Mouse (Mus musculus) heart, postnatal 14 days (tissue): ENCODE measurements at regions not wholly inside any gene's neighbourhood (a gene's known extent, or its start where the extent isn't known, plus 50 kb on each side); places are given as distances from the start of the nearest gene placed in this dataset.

Experiments used
- DNase-seq, 2 experiments: peaks; one replicate each; pipeline ENCODE4 v3.0.0; 2021 to 2022
- intact Hi-C: fragments of 180-260 bp; cut with DNase I; formaldehyde crosslinking; loops from one replicate; pipeline ENCODE4 v1.15.1; 2025

DNA sequence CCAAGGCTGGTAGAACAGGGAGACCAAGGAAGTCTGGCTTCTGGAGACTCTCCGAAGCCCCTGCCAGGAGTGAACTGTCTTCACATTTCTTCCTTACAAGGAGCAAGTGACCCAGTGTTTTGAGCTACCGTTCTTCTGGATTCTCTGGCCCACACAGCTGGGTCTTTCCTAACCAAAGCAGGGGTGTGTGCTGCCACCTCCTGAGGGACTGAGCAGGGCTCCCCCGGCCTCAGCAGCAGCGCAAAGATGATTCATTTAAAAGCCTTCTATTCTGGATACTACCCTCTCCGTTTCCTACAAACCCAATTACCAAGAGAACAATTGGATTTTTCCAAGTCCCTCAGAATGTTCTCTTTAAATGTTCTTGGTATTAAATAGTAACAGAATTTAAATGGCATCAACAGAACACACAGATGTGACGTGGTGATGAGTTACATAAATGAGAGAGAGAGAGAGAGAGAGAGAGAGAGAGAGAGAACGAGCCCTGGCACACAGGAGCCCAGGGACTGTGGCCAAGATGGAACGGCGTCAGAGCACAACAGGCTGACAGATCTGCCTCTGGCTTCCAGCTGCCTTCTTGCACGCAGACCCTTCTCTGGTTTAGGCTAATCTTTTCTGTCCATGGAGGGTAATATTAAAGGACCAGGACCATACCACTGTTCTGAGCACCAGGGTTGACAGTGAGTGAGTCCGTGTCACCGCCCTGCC, 191.6 kb downstream of the Agtpbp1 start:
- intact Hi-C loops, result no loop called here
- peak; percentile 42 to 51 for DNase-seq

DNA sequence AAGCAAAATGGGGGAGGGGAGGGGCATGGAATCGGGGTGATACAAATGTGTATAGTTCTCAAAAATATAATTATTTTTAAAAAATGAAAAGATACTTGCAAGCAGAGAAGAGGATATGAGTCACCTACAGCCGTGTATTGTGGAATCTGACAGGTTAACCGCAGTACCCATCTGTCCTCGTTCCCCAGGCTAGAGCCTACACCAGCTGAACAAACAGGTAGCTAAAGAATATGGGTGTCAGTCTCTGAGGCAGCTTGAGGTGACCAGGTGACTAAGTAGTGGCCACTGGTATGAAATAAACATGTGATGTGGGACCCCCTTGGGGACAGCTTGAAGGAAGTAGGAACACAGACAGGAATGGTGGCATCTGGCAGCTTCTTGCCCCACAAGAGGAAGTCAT, 192.2 kb downstream of the Agtpbp1 start:
- intact Hi-C loops, result no loop called here
- DNase-seq, result no peak

DNA sequence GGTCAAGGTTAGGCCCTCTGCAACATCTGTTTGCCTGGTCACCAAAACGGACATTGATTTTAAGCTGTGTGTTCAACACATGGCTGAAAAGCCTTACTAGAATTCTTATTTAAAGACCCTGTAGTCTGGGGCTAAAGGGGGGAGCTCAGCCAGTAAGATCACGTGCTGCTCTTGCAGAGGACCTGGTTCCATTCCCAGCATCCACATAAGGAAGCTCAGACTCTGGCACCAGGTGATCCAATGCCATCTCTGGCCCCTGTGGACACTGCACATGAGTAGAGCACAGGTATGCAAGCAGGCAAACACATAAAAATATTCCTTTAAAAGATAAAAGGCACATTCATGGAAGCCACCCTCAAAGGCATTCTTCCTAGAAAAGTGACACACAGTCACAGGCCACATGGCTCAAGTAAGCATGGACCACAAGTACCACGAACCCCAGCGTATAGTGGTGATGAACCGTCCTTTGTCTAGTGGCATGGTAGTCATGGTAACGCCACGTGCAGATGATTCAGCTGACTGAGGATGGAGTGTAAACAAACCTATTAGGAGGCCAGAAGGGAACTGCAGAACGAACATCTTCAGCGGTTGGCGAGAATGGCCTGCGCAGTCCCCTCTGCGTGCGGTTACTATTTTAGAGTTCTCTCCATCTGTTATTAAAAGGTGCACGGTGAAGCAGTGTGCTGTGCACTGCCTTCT, 197.3 kb downstream of the Agtpbp1 start:
- no peak for DNase-seq
- intact Hi-C loops, result no loop called here

DNA sequence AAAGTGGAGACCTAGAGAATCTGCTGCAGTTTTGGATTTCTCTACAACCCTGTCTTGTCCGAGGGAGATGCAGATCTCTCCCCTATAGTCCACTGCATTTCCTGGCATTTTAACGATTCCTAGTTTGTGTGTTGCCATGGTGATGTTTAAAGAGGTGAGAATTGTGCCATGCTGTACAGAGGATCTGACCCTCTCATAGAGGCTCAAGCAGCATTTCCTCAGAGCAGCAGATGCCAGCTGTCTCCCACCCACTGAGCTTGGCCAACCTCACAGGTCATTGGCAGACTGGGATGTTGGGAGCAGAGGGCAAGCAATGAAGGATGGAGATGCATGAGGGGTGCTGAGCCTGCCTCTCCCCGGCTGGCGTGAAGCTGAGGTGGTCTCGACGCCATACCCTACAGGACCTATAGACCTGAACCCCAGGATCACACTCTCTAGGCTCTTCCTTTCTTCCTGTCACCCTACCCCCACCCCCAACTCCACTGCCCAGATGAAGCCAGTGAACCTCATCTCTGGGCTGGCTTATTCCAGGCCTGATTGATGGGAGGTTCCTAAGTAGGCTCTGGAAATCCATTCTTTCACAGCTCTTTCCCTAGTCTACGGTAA, 198.0 kb downstream of the Agtpbp1 start:
- intact Hi-C loops, result no loop called here
- no peak for DNase-seq

DNA sequence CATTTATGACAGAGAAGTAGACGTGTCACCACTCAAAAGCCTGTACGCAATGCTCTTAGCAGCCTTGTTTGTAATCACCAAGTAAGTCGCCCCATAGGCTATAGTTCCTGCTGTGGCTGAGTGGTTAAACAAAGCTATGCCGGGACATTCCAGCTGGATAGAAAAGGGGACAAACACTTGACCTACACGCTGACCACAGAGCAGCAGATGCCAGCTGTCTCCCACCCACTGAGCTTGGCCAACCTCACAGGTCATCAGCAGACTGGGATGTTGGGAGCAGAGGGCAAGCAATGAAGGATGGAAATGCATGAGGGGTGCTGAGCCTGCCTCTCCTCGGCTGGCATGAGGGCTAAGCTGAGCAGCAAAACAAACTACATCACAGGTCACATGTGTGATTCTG, 199.2 kb downstream of the Agtpbp1 start:
- intact Hi-C loops, result no loop called here
- no peak for DNase-seq

DNA sequence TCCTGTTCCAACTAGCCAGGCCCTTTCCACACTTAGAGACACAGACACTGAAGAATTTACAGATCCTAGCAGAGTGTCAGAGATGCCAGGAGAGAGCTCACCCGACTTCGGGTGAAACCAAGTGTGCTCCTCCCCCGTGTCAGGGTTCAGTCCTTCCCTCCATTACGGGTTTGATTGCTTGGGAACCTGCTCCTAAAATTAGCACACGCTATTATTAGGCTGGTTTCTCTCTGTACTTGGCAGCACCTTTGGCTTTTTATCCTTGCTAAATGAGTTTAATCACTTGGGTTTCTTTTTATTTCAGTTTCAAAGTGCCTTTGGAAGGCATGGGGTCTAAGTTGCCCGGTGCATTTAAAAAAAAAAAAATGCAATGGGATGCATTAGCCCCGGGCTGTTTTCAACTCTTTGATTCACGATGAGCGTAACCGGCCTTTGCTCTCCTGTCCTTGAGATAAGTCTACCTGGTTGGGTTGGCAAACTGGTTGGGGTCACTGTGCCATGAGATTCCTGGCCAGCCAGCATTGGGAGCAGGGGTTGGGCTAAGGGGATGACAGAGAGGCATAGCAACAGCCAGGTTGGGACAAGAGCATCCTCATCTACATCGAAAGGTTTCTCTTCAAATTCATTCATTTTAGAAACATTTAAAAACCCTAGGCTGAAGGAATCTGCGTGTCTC, 214.7 kb downstream of the Agtpbp1 start:
- intact Hi-C loops, result no loop called here
- DNase-seq, result peak; percentile 25 to 46

DNA sequence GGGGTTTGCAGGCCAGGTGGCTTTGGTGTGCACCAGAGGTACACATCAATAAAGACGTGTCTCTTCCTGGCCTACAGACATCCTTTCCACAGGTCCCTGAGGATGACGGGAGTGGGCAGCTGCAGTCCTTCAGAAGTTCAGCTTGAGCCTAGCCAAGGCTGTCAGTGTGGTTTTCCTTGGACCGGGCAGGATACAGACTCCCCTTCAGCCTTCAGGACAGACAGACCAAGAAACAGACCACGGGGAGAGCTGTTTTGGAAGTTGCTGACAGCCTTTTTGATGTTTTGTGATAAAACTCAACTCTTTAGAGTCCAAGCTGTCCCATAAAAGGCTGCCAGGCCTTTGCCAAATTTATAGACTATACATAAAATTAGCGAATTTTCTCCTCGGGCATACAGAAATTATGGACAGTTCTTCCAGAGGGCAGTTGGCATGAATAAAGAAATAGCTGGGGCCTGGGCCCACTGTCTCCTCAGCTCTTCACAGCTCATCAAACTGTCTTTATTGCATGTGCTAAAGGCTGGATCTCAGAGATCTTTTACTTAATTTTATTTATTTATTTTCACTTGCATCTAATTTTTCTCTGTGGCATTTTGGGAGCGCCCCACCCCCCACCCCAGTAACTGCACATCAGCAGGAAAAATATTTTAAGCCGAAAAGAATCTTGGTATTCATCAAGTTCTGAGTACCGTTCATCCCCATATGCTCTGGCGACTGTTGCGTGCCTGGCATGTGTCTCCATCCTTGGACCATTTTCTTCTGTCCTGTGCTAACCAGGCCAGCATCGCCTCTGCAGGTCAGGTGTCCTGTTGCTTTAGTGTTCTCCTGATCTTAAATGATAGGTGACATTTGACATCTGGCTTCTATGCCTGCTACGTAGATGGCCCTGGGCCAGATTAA, 216.2 kb downstream of the Agtpbp1 start:
- DNase-seq, result no peak
- intact Hi-C loops, result loop anchor here (5.0 kb wide), 2 partner anchors 561 to 731 kb away; partner anchors contain the start of gene Ntrk2

DNA sequence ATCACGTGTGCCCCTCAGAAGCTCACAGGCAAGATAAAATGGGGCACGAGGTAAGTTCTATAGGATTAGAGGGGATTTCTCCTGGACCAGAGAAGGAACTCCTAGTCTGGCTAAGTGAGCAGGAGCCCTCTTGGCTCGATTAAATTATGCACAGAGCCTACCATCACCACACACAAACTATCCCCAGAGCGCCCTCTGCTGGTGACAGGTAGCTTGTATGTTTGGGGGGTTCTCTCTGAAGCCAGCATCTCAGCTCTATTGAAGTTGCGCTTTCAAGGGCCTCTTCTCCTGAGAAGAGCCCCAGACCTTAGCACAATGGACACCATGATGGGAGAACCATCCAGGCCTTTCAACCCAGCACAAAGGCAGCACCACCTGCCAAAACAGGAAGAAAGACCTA, 219.6 kb downstream of the Agtpbp1 start:
- intact Hi-C loops, result loop anchor here (5.0 kb wide), 2 partner anchors 558 to 728 kb away; partner anchors contain the start of gene Ntrk2
- DNase-seq, result peak; percentile 75 to 85

DNA sequence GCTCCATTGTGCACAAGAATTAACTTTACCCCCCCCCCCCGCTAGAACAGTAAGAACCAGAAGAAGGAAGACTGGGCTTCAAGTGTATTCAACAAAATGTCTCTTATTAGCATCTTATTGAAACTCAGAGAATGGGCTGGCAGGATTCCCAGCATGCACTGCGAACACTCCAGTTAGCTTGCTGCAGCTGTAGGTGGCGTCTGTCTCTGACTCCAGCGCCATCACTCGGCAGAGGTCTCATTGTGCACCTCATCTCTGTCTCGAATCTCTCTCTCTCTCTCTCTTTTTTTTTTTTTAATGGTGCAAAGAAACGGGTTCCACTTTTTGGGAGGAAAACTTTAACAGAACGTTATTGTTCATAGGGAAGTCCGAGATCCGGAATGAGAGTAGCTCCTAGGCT, 221.6 kb downstream of the Agtpbp1 start:
- intact Hi-C loops, result no loop called here

DNA sequence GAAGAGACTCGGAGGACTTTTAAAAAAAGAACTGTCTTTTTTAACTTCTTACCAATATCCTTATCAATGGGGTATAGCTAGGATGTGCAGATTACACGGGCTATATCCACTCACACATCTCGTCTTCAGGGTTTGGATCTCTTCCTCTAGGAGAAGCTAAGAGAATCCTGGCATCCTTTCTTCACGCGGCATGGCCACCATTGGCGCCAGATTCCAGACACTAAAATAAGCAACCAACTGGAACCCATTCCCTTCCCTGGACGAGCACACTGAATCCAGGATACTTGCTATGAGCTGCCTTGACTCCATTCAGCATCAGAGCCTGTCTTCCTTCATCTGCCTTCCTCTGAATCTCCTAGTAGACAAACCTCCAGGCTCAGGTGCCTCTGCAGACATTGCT, 223.7 kb downstream of the Agtpbp1 start:
- DNase-seq, result no peak

More for the DNA sequence above, 221.6 kb downstream of the Agtpbp1 start:
- no peak for DNase-seq

DNA sequence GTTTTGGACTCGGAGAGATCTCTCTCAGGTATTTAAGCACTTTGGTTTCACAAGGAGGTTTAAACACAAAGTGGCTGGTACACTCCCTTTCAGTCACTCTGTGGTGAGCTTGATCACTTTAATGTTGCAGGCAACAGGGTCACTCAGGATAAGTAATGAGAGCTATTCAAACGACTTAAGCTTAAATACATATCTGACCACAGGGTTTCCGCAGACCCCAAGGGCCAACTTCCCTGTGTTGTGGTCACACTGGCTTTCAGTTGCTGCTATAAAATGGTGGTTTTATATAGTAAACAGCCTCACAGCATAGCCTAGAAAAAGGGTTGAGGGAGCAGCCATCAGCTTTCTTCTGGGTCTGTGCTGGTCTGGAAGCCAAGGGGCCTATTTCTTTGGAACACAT, 225.0 kb downstream of the Agtpbp1 start:
- intact Hi-C loops, result no loop called here

More for the DNA sequence above, 223.7 kb downstream of the Agtpbp1 start:
- intact Hi-C loops, result no loop called here

DNA sequence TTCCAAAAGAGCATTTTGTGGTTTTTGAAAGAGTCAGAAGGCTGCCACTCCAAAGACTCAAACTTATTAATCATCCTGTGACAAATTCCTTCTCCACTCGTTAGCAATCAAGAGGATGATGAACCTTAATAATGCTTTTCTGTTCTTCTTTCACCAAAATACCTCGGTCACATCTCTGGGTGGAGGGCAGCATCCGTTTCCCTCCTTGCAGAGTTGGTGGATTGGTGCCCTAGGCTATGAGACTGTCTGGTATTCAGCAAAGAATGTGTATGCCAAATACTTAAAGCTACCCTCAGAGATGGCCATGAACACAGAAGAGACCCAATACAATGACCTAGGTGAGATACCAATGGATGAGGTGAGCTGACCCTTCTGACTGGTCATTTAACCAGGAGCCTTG, 226.6 kb downstream of the Agtpbp1 start:
- DNase-seq, result no peak
- intact Hi-C loops, result no loop called here

More for the DNA sequence above, 225.0 kb downstream of the Agtpbp1 start:
- no peak for DNase-seq

DNA sequence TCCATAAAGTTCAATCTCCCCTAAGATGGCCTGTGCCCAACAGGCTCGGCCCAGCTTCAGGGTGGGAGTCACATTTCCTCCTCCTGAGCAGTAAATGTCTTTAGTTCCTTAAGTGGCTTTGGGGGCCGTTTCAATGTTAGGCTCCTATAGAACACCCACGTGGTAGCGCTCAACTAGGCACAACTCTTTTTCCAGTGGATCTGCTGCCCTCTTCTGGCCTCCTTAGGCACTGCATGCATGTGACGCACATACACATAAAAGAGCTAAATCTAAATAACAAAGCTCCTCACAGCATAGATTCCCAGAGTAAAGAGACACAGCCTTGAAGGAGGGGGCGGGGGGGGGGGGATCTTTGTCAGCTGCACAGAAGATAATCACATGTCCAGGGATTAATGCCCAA, 233.6 kb downstream of the Agtpbp1 start:
- intact Hi-C loops, result loop anchor here (5.0 kb wide), 1 partner anchor 544 kb away; the partner anchor contains the start of gene Ntrk2

DNA sequence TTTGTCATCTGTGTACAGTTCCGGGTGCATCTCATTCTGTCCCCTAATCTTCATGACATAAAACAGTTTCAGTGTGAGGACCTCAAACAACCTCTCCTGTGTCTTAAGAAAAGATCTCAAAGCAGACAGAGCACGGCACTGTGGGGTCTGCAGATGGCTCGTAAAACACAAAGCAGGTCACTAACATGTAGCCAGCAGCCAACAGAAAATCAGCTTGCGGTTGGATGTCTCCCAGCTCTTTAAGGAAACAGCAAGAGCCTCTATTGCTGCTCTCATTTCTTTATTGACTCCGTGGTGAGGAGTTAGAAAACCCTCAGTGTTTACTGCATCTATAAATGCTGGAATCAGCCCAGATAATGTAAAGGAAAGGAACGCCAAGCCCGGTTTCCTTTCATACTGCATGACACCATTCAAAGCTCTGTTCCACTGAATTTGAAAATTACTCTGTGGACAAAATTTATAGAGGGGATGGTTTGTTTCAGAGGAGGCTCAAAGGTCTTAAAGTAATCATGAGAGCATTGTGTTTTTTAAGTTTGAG, 234.3 kb downstream of the Agtpbp1 start:
- intact Hi-C loops, result loop anchor here (5.0 kb wide), 1 partner anchor 543 kb away; the partner anchor contains the start of gene Ntrk2

More for the DNA sequence above, 233.6 kb downstream of the Agtpbp1 start:
- no peak for DNase-seq

DNA sequence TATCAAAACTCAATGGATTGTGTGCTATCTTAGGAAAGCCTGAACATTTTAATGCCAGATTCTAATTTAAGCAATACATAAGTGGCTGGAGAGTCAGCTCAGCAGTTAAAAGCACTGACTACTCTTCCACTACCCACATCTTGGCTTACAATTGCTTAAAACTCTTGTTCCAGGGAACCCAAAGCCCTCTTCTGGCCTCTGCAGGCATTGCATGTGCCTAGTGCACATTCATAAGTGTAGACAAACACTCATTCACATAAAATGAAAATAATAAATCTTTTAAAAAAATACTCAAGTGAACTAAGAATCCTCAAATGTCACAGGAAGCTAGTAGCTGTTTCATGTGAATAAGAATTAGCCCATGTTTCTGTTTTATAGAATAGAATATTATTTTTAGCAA, 236.5 kb downstream of the Agtpbp1 start:
- no peak for DNase-seq
- intact Hi-C loops, result no loop called here

More for the DNA sequence above, 234.3 kb downstream of the Agtpbp1 start:
- DNase-seq, result no peak

DNA sequence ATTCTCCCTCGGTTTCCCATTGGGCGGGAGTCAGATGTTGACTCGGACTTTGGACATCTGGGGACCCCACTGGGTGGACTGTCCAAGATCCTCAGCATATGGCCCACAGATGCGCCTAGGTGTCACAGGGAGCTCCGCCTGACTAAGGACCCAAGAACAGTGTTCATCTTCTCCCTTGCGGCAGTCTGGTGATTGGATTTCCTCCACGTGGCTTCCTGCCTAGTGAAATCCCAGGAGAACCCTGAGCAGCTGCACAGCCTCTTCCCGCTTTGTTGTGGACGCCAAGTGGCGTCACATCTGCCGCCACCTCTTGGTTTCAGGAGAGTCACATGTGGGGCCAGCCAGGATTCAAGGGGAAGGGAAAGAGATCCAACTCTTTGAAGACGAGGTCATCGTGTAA, 243.2 kb downstream of the Agtpbp1 start:
- intact Hi-C loops, result no loop called here
- peak; percentile 36 to 65 for DNase-seq

DNA sequence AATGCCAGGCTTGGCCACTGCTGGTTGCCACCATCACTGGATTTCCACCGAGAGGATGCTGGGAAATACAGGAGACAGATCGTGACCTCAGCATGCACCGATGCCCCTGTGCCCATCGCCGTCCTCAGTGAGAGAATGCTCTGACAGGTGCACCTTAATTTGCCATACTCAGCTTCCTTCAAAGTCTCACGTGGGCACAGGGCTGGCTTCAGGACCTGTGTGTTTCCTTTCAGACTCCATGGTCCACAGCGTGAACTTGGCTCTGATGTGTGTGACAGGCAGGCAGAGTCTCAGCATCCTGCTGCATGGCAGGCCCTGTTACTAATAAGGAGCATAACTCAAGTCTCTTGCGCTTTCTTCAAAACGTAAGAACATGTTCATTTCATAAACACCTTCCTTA, 246.6 kb downstream of the Agtpbp1 start:
- no peak for DNase-seq
- intact Hi-C loops, result no loop called here

DNA sequence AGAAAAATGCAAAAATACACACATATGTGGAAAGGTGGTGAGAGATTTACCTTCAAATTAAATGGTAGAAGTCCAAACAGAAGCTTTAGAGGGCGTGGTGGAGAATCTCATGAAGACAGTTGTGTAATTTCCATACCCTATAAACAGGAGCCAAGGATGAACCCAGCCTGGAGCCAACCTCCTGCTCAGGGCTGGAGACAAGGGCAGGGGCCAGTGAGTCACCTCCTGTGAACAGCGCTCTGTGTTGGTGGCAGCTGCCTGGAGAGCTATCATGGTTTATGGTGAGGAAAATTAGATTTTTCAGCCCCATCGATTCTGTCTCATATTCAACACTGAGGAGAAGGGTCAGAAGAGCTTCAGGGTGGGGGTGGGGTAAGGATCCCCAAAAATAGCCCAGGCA, 261.1 kb downstream of the Agtpbp1 start:
- intact Hi-C loops, result no loop called here
- no peak for DNase-seq

DNA sequence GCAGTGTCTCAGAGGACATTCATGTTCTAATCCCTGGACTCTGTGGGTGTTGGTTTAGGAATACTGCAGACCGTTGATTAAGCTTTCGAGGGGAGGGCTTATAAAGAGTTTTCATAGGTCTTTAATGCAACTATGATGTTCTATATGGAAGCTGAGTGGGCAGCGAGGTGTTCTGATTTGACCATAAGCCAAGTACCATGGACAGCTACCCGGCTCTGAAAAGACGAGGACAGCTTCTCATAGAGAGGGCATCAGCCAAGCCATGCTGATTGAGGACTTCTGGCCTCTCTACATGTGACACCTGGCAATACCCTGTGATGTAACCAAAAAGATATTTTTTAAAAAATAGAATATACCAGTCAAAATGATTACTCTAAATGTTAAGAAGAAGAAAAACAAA, 261.6 kb downstream of the Agtpbp1 start:
- DNase-seq, result peak in 1 of 2 experiments; percentile 29
- intact Hi-C loops, result no loop called here

DNA sequence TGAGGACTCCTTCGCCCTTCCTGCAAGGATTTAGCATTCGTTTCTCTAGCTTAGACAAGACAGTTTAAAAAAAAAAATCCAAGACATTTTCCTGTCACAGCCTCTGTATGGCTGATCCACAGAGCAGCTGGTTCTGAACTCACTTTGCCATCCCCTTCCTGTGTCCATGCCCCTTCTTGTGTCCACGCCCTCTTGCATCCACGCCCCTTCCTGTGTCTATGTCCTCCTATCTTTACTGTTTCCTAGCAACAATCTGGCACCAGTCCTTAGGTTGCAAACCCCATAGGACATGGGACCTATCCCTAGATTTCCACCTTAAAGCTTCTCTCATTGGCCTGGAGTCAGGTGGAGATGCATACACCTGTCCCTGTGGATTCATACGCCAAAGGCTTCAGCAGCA, 264.8 kb downstream of the Agtpbp1 start:
- DNase-seq, result no peak
- intact Hi-C loops, result no loop called here
